Mouse (Mus musculus) embryonic stem cell, embryonic (primary cell): ENCODE measurements around the gene Dhx32.

Experiments
- CTCF ChIA-PET, 4 experiments: fragments of 300-600 bp in 2 of 4; fragments of 350-600 bp in 2 of 4; sonication (Branson Sonifier 250); formaldehyde crosslinking; loops; one replicate each; lab custom pipeline; 2022; ENCODE audit warnings: inconsistent platforms in 2 of 4; lab: Charles Lee
- POLR2A ChIA-PET, 4 experiments: fragments of 300-600 bp in 2 of 4; fragments of 350-600 bp in 2 of 4; sonication (Branson Sonifier 250); formaldehyde crosslinking; loops; one replicate each; lab custom pipeline; 2022; ENCODE audit warnings: antibody characterized with exemption in 4 of 4, inconsistent platforms in 1 of 4; lab: Charles Lee

The Dhx32 gene

DNA sequence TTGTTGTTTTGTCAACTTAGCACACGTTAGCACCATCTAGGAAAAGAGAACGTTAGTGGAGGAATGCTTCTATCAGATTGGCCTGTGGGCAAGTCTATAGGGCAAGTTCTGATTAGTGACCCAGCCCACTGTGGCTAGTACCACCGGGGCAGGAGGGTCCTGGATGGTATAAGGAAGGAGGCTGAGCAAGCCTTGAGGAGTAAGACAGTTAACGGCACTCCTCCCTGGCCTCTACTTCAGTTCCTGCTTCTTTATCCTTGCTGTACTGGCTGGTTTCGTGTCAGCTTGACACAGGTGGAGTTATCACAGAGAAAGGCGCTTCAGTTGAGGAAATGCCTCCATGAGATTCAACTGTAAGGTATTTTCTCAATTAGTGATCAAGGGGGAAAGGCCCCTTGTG, 5.0 kb upstream of the Dhx32 start:
- CTCF ChIA-PET, result no interaction called here
- POLR2A ChIA-PET, result interaction anchor here in 1 of 4 experiments (1.7 kb wide), 1 partner anchor 28 kb away, joined by 4 read pairs; no protein-coding TSS in a partner anchor

DNA sequence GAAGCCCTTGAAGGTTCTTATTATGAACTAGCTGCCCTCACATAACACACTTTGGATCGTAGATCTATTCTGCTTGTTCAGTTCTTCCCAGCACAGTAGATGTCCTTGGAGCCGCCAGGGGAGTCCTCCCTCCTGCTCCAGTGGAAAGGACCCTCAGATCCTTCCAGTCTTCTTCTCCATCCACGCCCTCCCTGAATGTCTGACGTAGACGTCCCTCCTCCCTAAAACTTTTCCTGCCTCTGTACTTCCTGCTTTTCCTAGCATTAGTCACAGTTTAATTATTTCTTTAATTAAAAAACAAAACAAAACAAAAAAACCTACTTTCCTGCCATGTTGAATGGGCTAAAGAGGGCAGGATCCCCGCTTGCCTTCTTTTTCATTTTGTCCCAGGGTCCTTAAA, 535 bp downstream of the Dhx32 start:
- POLR2A ChIA-PET, result interaction anchor here in 1 of 4 experiments (0.6 to 15.8 kb wide), 3 partner anchors 12 to 38 kb away, joined by 3 to 224 read pairs (median 5); no protein-coding TSS in a partner anchor
- CTCF ChIA-PET, result interaction anchor here in 2 of 4 experiments (0.6 to 1.1 kb wide), 3 partner anchors 18 to 22 kb away, joined by 3 to 5 read pairs (median 4); no protein-coding TSS in a partner anchor

DNA sequence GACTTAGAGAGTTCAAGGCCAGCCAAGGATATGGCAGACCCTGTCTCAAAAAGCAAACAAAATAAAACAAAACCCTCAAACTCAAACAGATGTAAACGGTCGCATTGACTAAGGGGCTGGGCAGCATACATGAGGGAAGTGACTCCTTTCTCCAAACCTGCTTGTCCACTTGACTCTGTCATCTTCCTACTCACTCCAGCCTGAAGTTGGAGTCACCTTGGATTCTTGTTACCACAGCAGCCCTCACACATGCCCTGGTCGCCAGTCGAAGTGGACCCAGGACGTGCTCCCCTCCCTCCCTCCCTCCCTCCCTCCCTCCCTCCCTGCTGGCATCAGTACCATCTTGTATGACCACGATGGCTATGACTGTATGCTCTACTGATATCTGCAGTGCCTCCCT, 943 bp downstream of the Dhx32 start:
- ChIA-PET POLR2A (interaction anchor here in 1 of 4 experiments (15.8 kb wide), 1 partner anchor 21 kb away, joined by 224 read pairs; no protein-coding TSS in a partner anchor), CTCF (interaction anchor here in 1 of 4 experiments (1.1 kb wide), 1 partner anchor 17 kb away, joined by 5 read pairs; no protein-coding TSS in a partner anchor)

DNA sequence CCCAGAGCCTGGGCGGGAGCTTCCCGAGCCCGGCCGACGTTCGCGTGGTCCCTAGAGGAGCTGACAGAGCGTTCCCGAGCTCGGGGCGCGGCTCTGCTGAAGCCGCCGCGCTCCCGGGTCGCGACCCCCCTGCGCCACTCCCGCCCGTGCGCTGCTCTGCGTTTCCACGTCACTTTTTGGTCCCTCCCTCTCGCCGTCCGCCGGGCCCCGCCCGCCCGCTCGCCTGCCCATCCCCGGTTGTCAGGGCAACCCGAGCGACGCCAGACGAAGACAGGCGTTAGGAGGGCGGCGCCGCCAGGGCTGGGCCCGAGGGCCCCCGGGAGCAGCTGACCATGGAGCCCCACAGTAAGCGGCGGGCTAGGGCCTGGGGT, 5.9 kb downstream of the Dhx32 start, which contains the start of gene Fank1:
Gene Fank1 (plus strand): TSS at position 236 of the 371 bp plus-strand sequence.
- CTCF ChIA-PET, result interaction anchor here in 3 of 4 experiments (0.6 to 1.3 kb wide), 7 partner anchors 14 to 985 kb away, joined by 3 to 5 read pairs (median 3); partner anchors contain the start of gene Edrf1 (in 1 of the 3)
- POLR2A ChIA-PET, result interaction anchor here (0.6 to 15.8 kb wide), 18 partner anchors 9 to 139 kb away, joined by 3 to 224 read pairs (median 4); partner anchors contain the start of gene Edrf1 (in 2 of the 4)

DNA sequence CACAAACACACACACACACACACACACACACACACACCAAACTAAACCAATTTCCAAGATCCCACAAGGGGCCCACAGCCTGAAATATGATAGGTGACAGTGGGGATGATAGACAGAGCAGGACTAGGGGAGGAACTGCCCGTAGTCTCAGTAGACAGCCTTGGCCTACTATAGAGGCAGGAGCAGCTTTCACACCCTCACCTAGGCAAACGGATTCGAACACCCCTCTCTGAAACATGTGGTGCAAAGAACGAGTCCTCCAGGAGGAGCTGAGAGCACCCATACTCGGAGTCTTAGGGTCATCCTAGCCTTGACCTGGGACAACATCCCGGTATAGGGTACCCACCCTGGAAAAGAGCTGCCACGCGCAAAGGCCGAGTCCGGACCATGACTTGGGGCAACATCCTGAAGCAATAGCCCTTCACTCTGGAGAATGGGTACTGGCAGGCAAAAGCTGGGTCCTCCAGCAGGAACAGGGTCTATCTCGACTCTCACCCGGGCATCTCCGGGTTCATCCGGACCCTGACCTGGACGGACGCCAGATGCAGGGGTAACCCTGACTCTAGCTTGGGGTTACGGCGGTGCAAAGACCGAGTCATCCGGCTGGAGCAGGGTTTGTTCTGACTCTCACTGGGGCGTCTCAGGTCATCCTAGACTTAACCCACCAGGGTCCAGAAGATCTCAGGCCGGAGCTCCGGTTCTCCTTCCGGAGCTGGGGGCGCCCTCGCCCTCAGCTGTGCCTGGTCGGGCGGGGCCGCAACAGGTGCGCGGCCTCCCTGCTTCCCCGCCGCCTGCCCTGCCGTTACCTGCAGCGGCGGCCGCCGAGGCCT, 6.5 kb downstream of the Dhx32 start:
- POLR2A ChIA-PET, result interaction anchor here (0.7 to 15.8 kb wide), 19 partner anchors 8 to 139 kb away, joined by 3 to 224 read pairs (median 4); partner anchors contain the start of gene Edrf1 (in 2 of the 4)
- CTCF ChIA-PET, result interaction anchor here in 3 of 4 experiments (0.6 to 1.3 kb wide), 9 partner anchors 13 to 1363 kb away, joined by 3 to 5 read pairs (median 3); partner anchors contain the start of gene Edrf1 (in 1 of the 3)

DNA sequence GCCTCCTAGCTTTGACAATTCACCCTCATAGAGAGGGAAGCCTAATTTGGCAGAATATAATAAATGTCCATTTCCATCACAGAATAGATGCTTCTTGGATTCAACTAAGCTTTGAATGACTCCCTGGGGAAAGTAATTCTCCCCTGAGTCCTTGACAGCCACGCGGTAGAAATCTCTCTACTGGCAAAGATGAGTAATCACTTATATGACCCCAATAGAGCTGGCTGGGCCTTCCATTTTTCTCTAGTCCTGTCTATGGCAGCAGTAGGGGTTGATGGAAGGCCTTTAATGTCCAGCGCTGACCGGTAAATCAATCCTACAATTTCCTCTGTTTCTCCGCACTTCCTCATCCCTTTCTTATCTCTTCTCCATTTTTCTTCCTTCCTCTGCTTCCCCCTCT, 7.3 kb downstream of the Dhx32 start:
- POLR2A ChIA-PET, result interaction anchor here in 3 of 4 experiments (1.0 to 15.8 kb wide), 10 partner anchors 8 to 138 kb away, joined by 3 to 224 read pairs (median 12); partner anchors contain the start of gene Edrf1 (in 2 of the 3)
- CTCF ChIA-PET, result no interaction called here

DNA sequence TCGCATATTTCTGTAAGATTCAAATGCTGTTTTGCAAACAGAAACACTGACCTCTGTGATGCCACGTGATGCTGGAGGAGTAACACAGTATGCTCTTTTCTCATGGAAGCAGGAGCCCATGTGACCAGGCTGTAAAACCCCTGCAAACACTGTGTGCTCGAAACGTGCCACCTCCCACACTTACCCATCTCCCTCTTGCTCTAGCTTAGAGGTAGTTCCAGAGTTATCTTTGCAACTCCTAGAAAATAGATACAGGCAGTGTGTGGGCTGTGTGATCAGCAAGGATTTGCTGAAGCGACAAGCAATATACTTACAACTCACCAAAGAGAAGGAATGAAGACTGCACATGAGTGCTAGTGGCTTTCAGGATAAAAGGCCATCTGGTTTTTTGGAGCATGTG, 14.0 kb downstream of the Dhx32 start:
- CTCF ChIA-PET, result interaction anchor here in 1 of 4 experiments (1.0 kb wide), 1 partner anchor 38 kb away, joined by 3 read pairs; no protein-coding TSS in a partner anchor
- POLR2A ChIA-PET, result interaction anchor here in 3 of 4 experiments (1.4 to 15.8 kb wide), 3 partner anchors 8 to 9 kb away, joined by 8 to 224 read pairs (median 82); no protein-coding TSS in a partner anchor

DNA sequence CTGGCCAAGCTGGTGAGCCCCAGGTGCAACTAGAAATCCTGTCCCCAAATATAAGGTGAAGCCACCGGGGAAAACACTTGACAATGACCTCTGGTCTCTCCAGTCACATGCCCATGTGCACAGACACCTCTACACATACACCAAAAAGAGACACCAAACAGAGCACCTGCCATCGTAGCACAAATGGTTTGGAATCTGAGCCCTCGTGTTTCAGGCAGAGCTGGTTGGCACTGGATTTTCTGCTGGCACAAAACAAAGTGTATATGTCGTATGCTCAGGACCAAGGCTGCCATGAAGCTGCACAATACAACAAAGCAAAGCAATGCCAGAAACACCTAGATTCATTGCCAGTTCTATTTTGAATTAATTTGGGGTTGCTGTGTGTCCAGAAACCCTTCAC, 14.5 kb downstream of the Dhx32 start:
- ChIA-PET CTCF (interaction anchor here in 1 of 4 experiments (1.0 kb wide), 1 partner anchor 38 kb away, joined by 3 read pairs; no protein-coding TSS in a partner anchor), POLR2A (interaction anchor here in 3 of 4 experiments (0.9 to 15.8 kb wide), 5 partner anchors 7 to 9 kb away, joined by 3 to 224 read pairs (median 12); partner anchors contain the start of gene Fank1 (in 2 of the 3))

DNA sequence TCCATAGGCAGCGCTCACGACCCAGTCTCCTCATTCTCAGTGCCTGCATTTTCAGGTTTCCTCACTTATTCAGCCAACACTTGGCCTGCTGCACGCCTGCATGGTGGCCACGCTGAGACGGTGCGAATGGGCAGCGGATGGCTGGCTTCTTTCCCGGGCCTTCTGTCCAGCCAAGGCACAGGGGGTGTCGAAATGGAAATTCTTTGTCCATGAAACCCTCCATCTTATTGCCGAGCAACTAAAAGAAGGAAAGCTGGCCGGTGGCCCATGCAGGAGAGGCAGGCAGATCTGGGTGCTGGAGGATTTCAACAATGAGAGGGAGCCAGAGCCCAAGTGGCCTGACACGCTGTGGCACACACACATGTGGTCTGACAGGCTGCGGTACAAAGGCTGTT, 16.7 kb downstream of the Dhx32 start:
- CTCF ChIA-PET, result no interaction called here
- POLR2A ChIA-PET, result interaction anchor here in 2 of 4 experiments (2.9 to 12.1 kb wide), 2 partner anchors 9 to 11 kb away, joined by 12 to 224 read pairs; partner anchors contain the start of genes Fank1 (in 2 of the 2) and Dhx32 (in 1 of the 2)

DNA sequence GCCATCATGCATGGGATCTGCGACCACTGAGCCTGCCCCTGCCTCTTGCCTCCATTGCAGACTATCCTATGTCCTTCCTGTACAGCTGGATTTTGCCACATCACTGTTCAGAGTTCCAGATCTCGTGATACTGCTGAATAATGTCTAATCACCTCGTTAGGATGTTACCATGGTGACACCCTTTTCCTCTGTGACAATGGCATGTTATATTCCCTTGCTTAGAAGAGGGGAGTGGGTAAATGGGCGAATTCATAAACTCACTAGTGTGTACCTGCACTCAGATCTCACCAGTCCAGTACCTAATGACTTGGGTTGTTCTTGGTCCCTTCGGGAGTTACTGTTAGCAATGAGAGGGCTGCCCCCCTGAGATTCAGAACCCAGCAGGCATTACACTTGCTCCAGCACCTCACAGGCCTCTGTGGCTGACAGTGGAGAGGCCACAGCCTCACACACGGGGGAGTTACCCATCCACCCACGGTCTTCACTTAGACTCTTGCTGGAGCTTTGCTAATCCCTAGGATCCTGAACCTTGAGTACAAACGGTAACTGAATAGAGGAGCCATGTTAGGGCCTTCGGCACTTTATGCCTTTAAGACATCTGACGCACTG, 17.2 kb downstream of the Dhx32 start:
- ChIA-PET CTCF (no interaction called here), POLR2A (interaction anchor here in 2 of 4 experiments (0.8 to 12.1 kb wide), 6 partner anchors 10 to 645 kb away, joined by 3 to 224 read pairs (median 7); partner anchors contain the start of genes Fank1 (in 2 of the 2) and Dhx32 (in 1 of the 2))

DNA sequence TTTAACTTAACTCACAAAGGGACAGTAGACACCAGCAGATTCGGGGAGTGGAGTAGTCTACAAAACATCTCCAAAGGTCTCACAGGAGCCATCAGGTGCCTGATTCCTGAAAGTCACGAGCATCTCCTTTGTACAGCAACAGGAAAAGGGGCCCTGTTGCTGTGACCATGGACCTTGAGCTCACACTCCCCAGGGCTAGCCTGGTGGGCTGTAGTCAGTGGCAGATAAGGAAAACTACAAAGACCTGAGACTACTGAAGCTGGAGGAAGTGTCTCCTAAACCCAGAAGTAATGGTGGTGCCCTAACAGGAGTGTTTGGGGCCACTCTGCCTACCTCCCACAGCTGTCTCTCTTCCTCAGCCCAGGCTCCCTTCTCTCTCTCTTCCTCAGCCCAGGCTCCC, 18.1 kb downstream of the Dhx32 start:
- POLR2A ChIA-PET, result interaction anchor here in 2 of 4 experiments (0.9 to 12.1 kb wide), 8 partner anchors 9 to 644 kb away, joined by 3 to 224 read pairs (median 6); partner anchors contain the start of genes Fank1 (in 2 of the 2), Dhx32 (in 1 of the 2) and Edrf1 (in 1 of the 2)
- CTCF ChIA-PET, result interaction anchor here in 1 of 4 experiments (0.6 to 1.3 kb wide), 2 partner anchors 18 to 87 kb away, joined by 4 to 5 read pairs; partner anchors contain the start of gene Dhx32

DNA sequence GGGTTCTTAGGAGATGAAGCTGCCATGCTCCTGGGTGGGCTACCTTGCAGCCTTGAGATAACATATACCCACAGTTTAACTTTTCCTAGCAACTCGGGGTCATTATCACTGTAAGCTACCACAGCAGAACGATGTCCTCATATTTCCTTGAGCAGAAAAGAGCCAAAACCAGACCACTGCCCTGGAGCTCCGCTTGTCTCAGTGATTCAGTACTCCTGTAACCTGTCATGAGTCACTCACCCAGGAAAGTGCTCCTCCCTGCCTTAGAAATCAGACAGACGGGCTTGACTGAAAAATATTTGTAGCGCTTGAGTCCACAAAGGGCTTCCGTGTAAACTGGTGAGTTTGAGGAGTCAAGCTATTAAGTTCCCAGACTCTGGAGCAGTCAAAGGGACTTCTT, 19.8 kb downstream of the Dhx32 start:
- ChIA-PET CTCF (interaction anchor here in 3 of 4 experiments (1.1 to 1.4 kb wide), 4 partner anchors 14 to 79 kb away, joined by 3 to 4 read pairs (median 4); partner anchors contain the start of gene Fank1 (in 1 of the 3)), POLR2A (interaction anchor here in 2 of 4 experiments (1.1 to 12.1 kb wide), 8 partner anchors 9 to 125 kb away, joined by 4 to 224 read pairs (median 6); partner anchors contain the start of genes Fank1 (in 2 of the 2), Dhx32 (in 1 of the 2) and Edrf1 (in 1 of the 2))

DNA sequence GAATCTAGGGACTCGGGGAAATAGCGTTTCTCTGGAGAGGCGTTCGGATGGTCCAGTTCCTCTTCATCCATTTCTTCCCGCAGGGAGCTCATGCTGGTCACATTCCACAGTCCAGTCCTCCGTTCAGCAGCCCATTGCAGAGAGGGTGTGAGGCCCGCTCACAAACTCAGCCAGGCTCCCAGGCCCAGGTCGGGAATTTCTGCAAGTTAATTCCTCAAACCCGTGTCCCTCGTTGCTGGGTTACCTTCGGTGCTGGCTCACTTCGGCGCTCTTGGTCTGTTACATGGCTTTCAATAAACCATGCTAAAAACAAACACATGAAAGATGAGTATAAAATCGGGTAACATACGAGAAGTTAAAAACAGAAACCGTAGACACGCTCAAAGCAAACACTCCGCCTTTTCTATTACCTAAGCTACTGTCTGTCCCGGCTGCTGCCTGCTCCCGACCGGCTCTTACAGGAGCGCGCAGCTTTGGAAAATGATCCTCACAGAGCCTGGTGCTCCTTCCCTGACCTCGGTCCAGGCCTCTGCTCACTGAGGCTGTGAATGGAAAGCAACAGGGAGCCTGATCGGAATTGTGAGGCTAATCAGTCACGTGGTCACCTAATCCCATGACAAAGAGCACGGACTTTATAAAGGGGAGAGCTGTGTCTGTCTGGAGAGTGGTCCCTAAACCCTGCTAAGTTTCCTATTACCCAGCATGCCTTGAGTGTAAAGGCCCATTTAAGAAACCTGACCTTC, 22.7 kb downstream of the Dhx32 start:
- CTCF ChIA-PET, result interaction anchor here (0.5 to 2.2 kb wide), 18 partner anchors 10 to 849 kb away, joined by 3 to 9 read pairs (median 4); partner anchors contain the start of genes Dhx32 (in 2 of the 4), Edrf1 (in 2 of the 4) and Fank1 (in 2 of the 4)

DNA sequence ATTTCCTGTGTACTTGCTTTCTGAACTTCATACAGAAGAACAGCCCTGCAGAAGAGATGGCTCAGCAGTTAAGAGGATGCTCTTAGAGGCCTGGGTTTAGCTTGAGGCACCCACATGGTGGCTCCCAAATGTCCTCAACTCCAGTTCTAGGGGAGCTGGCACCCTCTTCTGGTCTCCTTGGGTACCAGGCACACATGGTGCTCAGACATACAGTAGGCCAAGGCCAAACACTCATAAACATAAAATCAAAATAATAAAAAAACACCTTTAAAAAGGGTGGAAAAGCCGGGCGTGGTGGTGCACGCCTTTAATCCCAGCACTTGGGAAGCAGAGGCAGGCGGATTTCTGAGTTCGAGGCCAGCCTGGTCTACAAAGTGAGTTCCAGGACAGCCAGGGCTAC, 23.8 kb downstream of the Dhx32 start:
- CTCF ChIA-PET, result interaction anchor here in 3 of 4 experiments (0.6 to 2.2 kb wide), 7 partner anchors 17 to 122 kb away, joined by 3 to 9 read pairs (median 4); partner anchors contain the start of genes Dhx32 (in 1 of the 3), Edrf1 (in 1 of the 3) and Fank1 (in 1 of the 3)
- POLR2A ChIA-PET, result interaction anchor here (0.8 to 12.1 kb wide), 30 partner anchors 8 to 645 kb away, joined by 3 to 224 read pairs (median 6); partner anchors contain the start of genes Fank1 (in 4 of the 4), Edrf1 (in 2 of the 4), Bccip (in 1 of the 4) and Dhx32 (in 1 of the 4)

More for the DNA sequence above, 22.7 kb downstream of the Dhx32 start:
- POLR2A ChIA-PET, result interaction anchor here (0.5 to 12.1 kb wide), 75 partner anchors 8 to 1184 kb away, joined by 3 to 224 read pairs (median 4); partner anchors contain the start of genes Fank1 (in 4 of the 4), Edrf1 (in 3 of the 4), Bccip (in 2 of the 4) and Uros (in 2 of the 4)

DNA sequence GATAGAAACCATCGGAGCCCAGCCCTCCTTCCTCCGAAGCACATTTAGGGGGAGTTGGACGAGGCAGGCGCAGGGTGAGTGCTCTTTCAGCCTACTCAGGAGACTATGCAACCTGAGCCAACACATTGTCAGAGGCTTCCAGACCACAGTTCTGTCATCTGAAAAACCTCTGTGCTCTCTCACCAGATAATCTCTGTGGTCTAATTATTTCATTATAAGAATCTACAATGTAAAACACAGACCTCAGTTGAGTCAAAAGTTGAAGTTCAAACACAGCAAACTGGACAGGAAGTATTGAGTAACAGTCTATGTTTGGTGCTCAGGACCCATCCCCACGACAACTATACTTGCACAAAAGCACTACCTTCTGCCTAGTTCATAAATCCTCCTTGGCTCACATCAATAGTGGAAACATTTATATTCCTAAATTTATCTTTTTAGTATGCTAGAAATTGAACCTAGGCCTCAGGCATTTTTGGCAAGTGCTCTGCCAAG, 24.5 kb downstream of the Dhx32 start:
- ChIA-PET CTCF (interaction anchor here in 3 of 4 experiments (0.8 to 2.2 kb wide), 4 partner anchors 18 to 121 kb away, joined by 3 to 9 read pairs (median 4); partner anchors contain the start of genes Edrf1 (in 1 of the 3) and Fank1 (in 1 of the 3)), POLR2A (interaction anchor here in 2 of 4 experiments (1.0 to 12.1 kb wide), 7 partner anchors 10 to 121 kb away, joined by 3 to 224 read pairs (median 24); partner anchors contain the start of genes Dhx32 (in 1 of the 2), Edrf1 (in 1 of the 2) and Fank1 (in 1 of the 2))

DNA sequence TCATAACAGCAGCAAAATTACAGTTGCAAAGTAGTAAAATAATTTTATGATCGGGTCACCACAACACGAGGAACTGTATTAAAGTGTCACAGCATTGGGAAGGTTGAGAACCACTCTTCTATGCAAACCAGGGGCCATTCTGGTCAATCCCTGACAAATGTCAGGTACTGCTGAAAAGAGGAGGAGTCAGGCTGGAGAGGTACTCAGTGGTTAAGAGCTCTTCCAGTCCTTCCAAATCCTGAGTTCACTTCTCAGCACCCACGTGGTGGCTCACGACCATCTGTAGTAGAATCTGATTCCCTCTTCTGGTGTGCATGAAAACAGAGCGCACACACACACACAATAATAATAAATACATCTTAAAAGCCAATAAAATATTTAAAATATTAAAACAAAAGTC, 31.4 kb downstream of the Dhx32 start:
- ChIA-PET POLR2A (interaction anchor here (0.6 to 3.0 kb wide), 6 partner anchors 9 to 1652 kb away, joined by 3 to 14 read pairs (median 4); partner anchors contain the start of gene Edrf1 (in 1 of the 4)), CTCF (no interaction called here)
